Mouse (Mus musculus) forebrain, embryonic 11.5 days (tissue): Measurements from ENCODE around the gene Psg19. TPM values are rescaled to one million over a fixed set of nuclear protein-coding genes. Genes with fewer than 3 reads are reported as not detected.

Source experiments
- ATAC-seq: fragments of 200-750 bp; cut with Nextera tagmentation; replicated peaks from 2 replicates; pipeline ENCODE4 v1.8.0; 2017; ENCODE audit warnings: moderate TSS enrichment; ENCODE audit not compliant: low FRiP score
- DNase-seq: peaks from one replicate; pipeline ENCODE4 v3.0.0-alpha.2; 2017; ENCODE audit warnings: low spot score
- H3K27ac ChIP-seq: fragments of 300-500 bp; sonication (generic); 2 replicates; pipeline ENCODE4 v1.5.1; 2014; ENCODE audit warnings: low read depth, low read length
- H3K27me3 ChIP-seq: fragments of 300-500 bp; sonication (generic); 2 replicates; pipeline ENCODE4 v1.6.1; 2014; ENCODE audit warnings: mild to moderate bottlenecking, low read length, mixed read lengths; ENCODE audit not compliant: control insufficient read depth, insufficient read depth
- H3K36me3 ChIP-seq: fragments of 300-500 bp; sonication (generic); 2 replicates; pipeline ENCODE4 v1.6.1; 2014; ENCODE audit warnings: mild to moderate bottlenecking, low read length, moderate library complexity, mixed read lengths; ENCODE audit not compliant: control insufficient read depth, insufficient read depth
- H3K4me1 ChIP-seq: fragments of 300-500 bp; sonication (generic); replicated peaks from 2 replicates; pipeline ENCODE4 v1.6.1; 2014; ENCODE audit warnings: low read length, mixed read lengths; ENCODE audit not compliant: control insufficient read depth, insufficient read depth
- H3K4me2 ChIP-seq: fragments of 300-500 bp; sonication (generic); 2 replicates; pipeline ENCODE4 v1.6.1; 2014; ENCODE audit warnings: low read depth, mild to moderate bottlenecking, low read length, moderate library complexity, mixed read lengths; ENCODE audit not compliant: severe bottlenecking
- H3K4me3 ChIP-seq: fragments of 300-500 bp; sonication (generic); 2 replicates; pipeline ENCODE4 v1.5.1; 2014; ENCODE audit warnings: low read depth, low read length
- H3K9ac ChIP-seq: fragments of 300-500 bp; sonication (generic); 2 replicates; pipeline ENCODE4 v1.6.1; 2014; ENCODE audit warnings: low read length
- H3K9me3 ChIP-seq: fragments of 300-500 bp; sonication (generic); 2 replicates; pipeline ENCODE4 v1.6.1; 2016; ENCODE audit warnings: low read length, mixed read lengths; ENCODE audit not compliant: control insufficient read depth
- WGBS: fragments of 180-500 bp; shearing (Covaris S2); extraction: QIAGEN DNeasy Blood & Tissue Kit; methylation state at CpG from one replicate; pipeline ENCODE4 v1.1.7; 2014; 5-methylcytosine and 5-hydroxymethylcytosine counted together
- polyA plus RNA-seq: library from polyadenylated mRNA; unstranded; fragments of >200 nt; fragmentation: Nextera tagmentation; extraction: Ambion mirVana; gene quantifications from 2 replicates; pipeline ENCODE4 v1.2.1, GENCODE M21; 2014

Psg19 gene
- not detected in 2 replicates for polyA plus RNA-seq

GRCm38 (mm10) chr7:18798420-18798819, at the start of gene Psg19:
Psg19 (minus strand) TSS chr7:18798520.
- DNase-seq (no peak), ATAC-seq (no peak)
- H3K4me3 ChIP-seq: no peak within 1 kb of the TSS
- H3K27me3 ChIP-seq: no peaks in the 10 kb centered on the region
- H3K9me3 ChIP-seq: no peaks in the 10 kb centered on the region
- H3K4me1 ChIP-seq: no peaks in the 10 kb centered on the region
- no peaks in the 10 kb centered on the region for H3K36me3 ChIP-seq
- H3K4me2 ChIP-seq: no peak within 1 kb of the TSS
- H3K27ac ChIP-seq: no peak within 1 kb of the TSS
- H3K9ac ChIP-seq: no peak within 1 kb of the TSS
- 80% methylated on average over 1 of the region's 1 CpGs for WGBS

GRCm38 (mm10) chr7:18844811-18845210, 46.5 kb upstream of the Psg19 start:
- Histone ChIP-seq H3K4me3 (no peak overlapping the region), H3K27me3 (no peaks in the 10 kb centered on the region), H3K9me3 (no peaks in the 10 kb centered on the region), H3K36me3 (no peaks in the 10 kb centered on the region), H3K9ac (no peak overlapping the region), H3K4me1 (no peaks in the 10 kb centered on the region), H3K4me2 (no peak overlapping the region), H3K27ac (no peak overlapping the region)
- no peak for DNase-seq
- 51% methylated on average over 5 of the region's 5 CpGs for whole genome bisulfite sequencing
- ATAC-seq: no peak

- Histone ChIP-seq H3K36me3 (no peaks in the 10 kb centered on the region), H3K9ac (0 out of 2 replicates have a peak overlapping the region, but pooled peaks have one; percentile 35), H3K27me3 (no peaks in the 10 kb centered on the region), H3K27ac (no peak overlapping the region), H3K4me3 (no peak overlapping the region), H3K9me3 (no peaks in the 10 kb centered on the region), H3K4me1 (no peaks in the 10 kb centered on the region), H3K4me2 (peak overlapping the region; percentile 32; the same call in 1 of the 2 replicates)
- ATAC-seq (peak; percentile 33; the same call in 1 of the 2 replicates), DNase-seq (no peak)
- WGBS: 82% methylated on average over 1 of the region's 1 CpGs
Observed at GRCm38 (mm10) chr7:18841174-18841567, 42.9 kb upstream of the Psg19 start.

- H3K4me3 ChIP-seq: peak overlapping the region; percentile 27
- no peaks in the 10 kb centered on the region for H3K36me3 ChIP-seq
- DNase-seq: peak; percentile 67
- peak overlapping the region; percentile 59 for H3K4me2 ChIP-seq
- H3K4me1 ChIP-seq: no peaks in the 10 kb centered on the region
- H3K27ac ChIP-seq: peak overlapping the region; percentile 41; the same call in 1 of the 2 replicates
- no peaks in the 10 kb centered on the region for H3K9me3 ChIP-seq
- H3K9ac ChIP-seq: peak overlapping the region; percentile 50
- no peaks in the 10 kb centered on the region for H3K27me3 ChIP-seq
- ATAC-seq: peak; percentile 79
- 7% methylated on average over 11 of the region's 17 CpGs for WGBS
Observed at GRCm38 (mm10) chr7:18840386-18841173, 42.3 kb upstream of the Psg19 start.

- no peaks in the 10 kb centered on the region for H3K36me3 ChIP-seq
- DNase-seq (no peak), ATAC-seq (no peak)
- peak within 1 kb of the TSS; percentile 50 for H3K9ac ChIP-seq
- peak within 1 kb of the TSS; percentile 41; the same call in 1 of the 2 replicates for H3K27ac ChIP-seq
- H3K4me3 ChIP-seq: peak within 1 kb of the TSS; percentile 27
- no peaks in the 10 kb centered on the region for H3K9me3 ChIP-seq
- peak within 1 kb of the TSS; percentile 59 for H3K4me2 ChIP-seq
- 26% methylated on average over 3 of the region's 3 CpGs for WGBS
- H3K27me3 ChIP-seq: no peaks in the 10 kb centered on the region
- H3K4me1 ChIP-seq: no peaks in the 10 kb centered on the region
Observed at GRCm38 (mm10) chr7:18839865-18840264, 41.5 kb upstream of the Psg19 start, which contains the start of gene Mill2. Mill2 (plus strand) TSS chr7:18839966.

- 45% methylated on average over 13 of the region's 13 CpGs for WGBS
- no peak overlapping the region for H3K4me2 ChIP-seq
- no peak overlapping the region for H3K4me3 ChIP-seq
- no peaks in the 10 kb centered on the region for H3K4me1 ChIP-seq
- ATAC-seq (no peak), DNase-seq (no peak)
- H3K27me3 ChIP-seq: no peaks in the 10 kb centered on the region
- no peak overlapping the region for H3K9ac ChIP-seq
- no peaks in the 10 kb centered on the region for H3K9me3 ChIP-seq
- H3K27ac ChIP-seq: no peak overlapping the region
- no peaks in the 10 kb centered on the region for H3K36me3 ChIP-seq
Observed at GRCm38 (mm10) chr7:18832298-18832697, 34.0 kb upstream of the Psg19 start.

GRCm38 (mm10) chr7:18829545-18829944, 31.2 kb upstream of the Psg19 start:
- Histone ChIP-seq H3K4me1 (no peaks in the 10 kb centered on the region), H3K27ac (no peak overlapping the region), H3K4me3 (no peak overlapping the region), H3K4me2 (no peak overlapping the region), H3K9ac (no peak overlapping the region), H3K9me3 (no peaks in the 10 kb centered on the region), H3K27me3 (no peaks in the 10 kb centered on the region), H3K36me3 (no peaks in the 10 kb centered on the region)
- WGBS: 90% methylated on average over 7 of the region's 7 CpGs
- DNase-seq (no peak), ATAC-seq (no peak)

GRCm38 (mm10) chr7:18828592-18828991, 30.3 kb upstream of the Psg19 start:
- Histone ChIP-seq H3K27me3 (no peaks in the 10 kb centered on the region), H3K27ac (no peak overlapping the region), H3K9ac (no peak overlapping the region), H3K4me1 (no peaks in the 10 kb centered on the region), H3K9me3 (no peaks in the 10 kb centered on the region), H3K36me3 (no peaks in the 10 kb centered on the region), H3K4me2 (no peak overlapping the region), H3K4me3 (no peak overlapping the region)
- 54% methylated on average over 9 of the region's 9 CpGs for WGBS
- ATAC-seq (no peak), DNase-seq (no peak)
